Mouse (Mus musculus) urinary bladder, adult 18-20 months (tissue): ENCODE measurements at regions not wholly inside any gene's neighbourhood (a gene's known extent, or its start where the extent isn't known, plus 50 kb on each side); places are given as distances from the start of the nearest gene placed in this dataset.

Source experiments
- DNase-seq, 2 experiments: peaks; one replicate each; pipeline ENCODE4 v3.0.0; 2022; ENCODE audit warnings: low spot score in 2 of 2, mixed read lengths in 2 of 2

DNA sequence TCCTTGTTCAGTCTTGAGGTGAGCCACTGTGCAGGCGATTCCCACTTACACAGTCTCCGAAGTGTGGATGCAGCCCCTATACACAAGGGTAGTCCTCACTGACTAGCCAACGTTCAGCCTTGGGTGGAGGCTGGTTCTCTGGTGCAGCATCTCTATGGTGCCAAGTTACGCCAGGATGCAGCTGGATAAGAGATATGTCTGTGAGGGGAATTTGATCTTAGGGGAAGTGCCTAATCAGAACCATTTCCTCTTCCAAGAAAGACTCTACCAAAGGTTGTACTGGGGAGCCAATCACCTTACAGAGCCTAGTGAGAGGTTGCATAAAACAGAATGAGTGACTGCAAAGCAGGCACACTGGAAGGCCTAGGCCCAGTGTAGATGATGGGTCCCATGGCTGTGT, 71.0 kb upstream of the Kcnk2 start:
- DNase-seq = no peak

DNA sequence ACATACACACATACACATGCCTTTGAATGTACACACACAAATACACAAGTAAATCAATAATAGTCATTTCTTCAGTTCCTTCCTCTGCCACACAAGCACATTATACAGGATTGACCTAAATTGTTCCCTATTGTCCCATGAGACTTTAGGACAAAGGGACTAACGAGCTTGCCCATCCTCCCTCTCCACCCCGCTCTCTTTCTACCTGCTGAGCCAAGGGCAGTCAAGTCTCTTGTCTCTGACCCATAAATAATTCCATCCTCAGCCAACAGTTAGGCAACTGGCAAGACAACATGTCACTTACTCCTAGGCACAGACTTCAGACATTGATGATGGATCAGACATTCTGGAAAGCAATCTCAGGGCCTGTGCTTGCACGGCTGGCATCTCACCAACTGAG, 56.3 kb upstream of the Kcnk2 start:
- DNase-seq = no peak
